8 mouse cellular contexts compared by ENCODE assay signal in genomic region chr5:103752665-103753510, GRCm38 (mm10).
A peak's percentile ranks its signal among the peaks of the same experiment; 100 is the strongest.
DNase-seq lines count a peak whose midpoint lies in the region; ATAC-seq and TF ChIP-seq lines count a peak whose summit lies in the region.

No protein-coding gene starts in this region.

- no peaks in the 10 kb centered on the region for H3K36me3 ChIP-seq in forebrain, embryonic 11.5 days (ENCODE audit: control insufficient read depth, insufficient read depth, low read length)
- H3K36me3 ChIP-seq in hindbrain, embryonic 12.5 days, result no peaks in the 10 kb centered on the region
- no peaks in the 10 kb centered on the region for H3K36me3 ChIP-seq in liver, adult 2 months (ENCODE audit: control insufficient read depth, insufficient read depth, low read length)
- H3K36me3 ChIP-seq in midbrain, embryonic 16.5 days (ENCODE audit: control insufficient read depth, insufficient read depth, low read length), result no peaks in the 10 kb centered on the region
- no peaks in the 10 kb centered on the region for H3K36me3 ChIP-seq in thymus, adult 2 months (ENCODE audit: control insufficient read depth, insufficient read depth, low read length)

- H3K27ac ChIP-seq in forebrain, embryonic 11.5 days (ENCODE audit: low read depth, low read length), result peak overlapping the region; percentile 4; the same call in 1 of the 2 replicates
- H3K27ac ChIP-seq in hindbrain, embryonic 12.5 days, result peak overlapping the region; percentile 90; the same call in 1 of the 2 replicates
- peak overlapping the region; percentile 97 for H3K27ac ChIP-seq in liver, adult 2 months (replicated peaks; ENCODE audit: insufficient read depth, low read depth, low read length)
- H3K27ac ChIP-seq in midbrain, embryonic 16.5 days (ENCODE audit: low read length), result peak overlapping the region; percentile 22; the same call in 1 of the 2 replicates
- peak overlapping the region; percentile 81 for H3K27ac ChIP-seq in thymus, adult 2 months (ENCODE audit: control insufficient read depth, insufficient read depth, low read length)

- H3K4me3 ChIP-seq in forebrain, embryonic 11.5 days (ENCODE audit: low read depth, low read length), result peak overlapping the region; percentile 68
- H3K4me3 ChIP-seq in hindbrain, embryonic 12.5 days, result peak overlapping the region; percentile 66
- H3K4me3 ChIP-seq in liver, adult 2 months (ENCODE audit: insufficient read depth, low read depth, low read length), result peak overlapping the region; percentile 90
- peak overlapping the region; percentile 75 for H3K4me3 ChIP-seq in midbrain, embryonic 16.5 days (ENCODE audit: low read depth, low read length)
- peak overlapping the region; percentile 95 for H3K4me3 ChIP-seq in thymus, adult 2 months (ENCODE audit: control insufficient read depth, insufficient read depth, low read length)

- H3K79me2 ChIP-seq in liver, adult 2 months (ENCODE audit: control insufficient read depth, insufficient read depth, low read length), result peaks cover 15% of the 10 kb centered on the region; the same call in 1 of the 2 replicates

- H3K9me3 ChIP-seq in forebrain, embryonic 11.5 days (ENCODE audit: control insufficient read depth, low read length), result no peaks in the 10 kb centered on the region
- H3K9me3 ChIP-seq in hindbrain, embryonic 12.5 days (replicated peaks), result no peaks in the 10 kb centered on the region
- no peaks in the 10 kb centered on the region; the same call in 1 of the 2 replicates for H3K9me3 ChIP-seq in midbrain, embryonic 16.5 days (replicated peaks; ENCODE audit: control insufficient read depth, low read length, poor library complexity, severe bottlenecking)

- H3K4me2 ChIP-seq in forebrain, embryonic 11.5 days (ENCODE audit: low read depth, low read length, severe bottlenecking), result peak overlapping the region; percentile 77
- peak overlapping the region; percentile 72 for H3K4me2 ChIP-seq in hindbrain, embryonic 12.5 days (replicated peaks)
- H3K4me2 ChIP-seq in midbrain, embryonic 16.5 days (ENCODE audit: low read length), result peak overlapping the region; percentile 83

- ATAC-seq in forebrain, embryonic 11.5 days (replicated peaks; ENCODE audit: low FRiP score), result no peak
- no peak for ATAC-seq in hindbrain, embryonic 12.5 days (ENCODE audit: low FRiP score)
- no peak for ATAC-seq in midbrain, embryonic 16.5 days

- 5% methylated on average over 23 of the region's 23 CpGs for WGBS in forebrain, embryonic 11.5 days
- WGBS in hindbrain, embryonic 12.5 days, result 4% methylated on average over 23 of the region's 23 CpGs
- 4% methylated on average over 23 of the region's 23 CpGs for WGBS in liver, adult 2 months
- WGBS in midbrain, embryonic 16.5 days, result 4% methylated on average over 23 of the region's 23 CpGs
- WGBS in thymus, adult 2 months, result 0% methylated on average over 23 of the region's 23 CpGs

- DNase-seq in layer of hippocampus, adult 11-12 months (ENCODE audit: low spot score), result peak; percentile 34
- DNase-seq in layer of hippocampus, adult 8-10 months (ENCODE audit: low spot score in 2 of 2), result no peak
- peak; percentile 59 for DNase-seq in brain, adult 2 months (ENCODE audit: low read depth, low spot score)
- peak; percentile 65 for DNase-seq in forebrain, embryonic 11.5 days (ENCODE audit: low spot score)
- DNase-seq in liver, adult 2 months (ENCODE audit: extremely low read depth, low read depth, low spot score), result peak; percentile 64
- DNase-seq in thymus, adult 2 months, result peak; percentile 54

- peak overlapping the region; percentile 81 for H3K9ac ChIP-seq in forebrain, embryonic 11.5 days (ENCODE audit: low read length)
- peak overlapping the region; percentile 79 for H3K9ac ChIP-seq in hindbrain, embryonic 12.5 days
- H3K9ac ChIP-seq in liver, adult 2 months (ENCODE audit: low read depth, low read length), result peak overlapping the region; percentile 83
- H3K9ac ChIP-seq in midbrain, embryonic 16.5 days (ENCODE audit: low read depth, low read length), result peak overlapping the region; percentile 71; the same call in 1 of the 2 replicates

- no peak for TF ChIP-seq POLR2A in liver, adult 2 months (IDR thresholded peaks at IDR 0.05; ENCODE audit: extremely low read depth, insufficient read depth, low read length)
- TF ChIP-seq POLR2A in thymus, adult 2 months (IDR thresholded peaks at IDR 0.05; ENCODE audit: control insufficient read depth, extremely low read depth, insufficient read depth, low read length, poor library complexity), result 0 out of 2 replicates have a peak, but pooled peaks have one; percentile 24

- H3K27me3 ChIP-seq in forebrain, embryonic 11.5 days (ENCODE audit: control insufficient read depth, insufficient read depth, low read length), result no peaks in the 10 kb centered on the region
- H3K27me3 ChIP-seq in hindbrain, embryonic 12.5 days, result no peaks in the 10 kb centered on the region
- H3K27me3 ChIP-seq in liver, adult 2 months (ENCODE audit: control insufficient read depth, insufficient read depth, low read length), result no peaks in the 10 kb centered on the region
- peaks cover 12% of the 10 kb centered on the region for H3K27me3 ChIP-seq in midbrain, embryonic 16.5 days (ENCODE audit: control insufficient read depth, insufficient read depth, low read depth, low read length)
- no peaks in the 10 kb centered on the region for H3K27me3 ChIP-seq in thymus, adult 2 months (ENCODE audit: control insufficient read depth, insufficient read depth, low read length)

- no peak for TF ChIP-seq CTCF in liver, adult 2 months (IDR thresholded peaks at IDR 0.05; ENCODE audit: low read depth, low read length)
- no peak for TF ChIP-seq CTCF in thymus, adult 2 months (IDR thresholded peaks at IDR 0.05; ENCODE audit: borderline replicate concordance, control insufficient read depth, extremely low read depth, insufficient read depth, low read length, poor library complexity)

- no peaks in the 10 kb centered on the region for H3K4me1 ChIP-seq in forebrain, embryonic 11.5 days (replicated peaks; ENCODE audit: control insufficient read depth, insufficient read depth, low read length)
- H3K4me1 ChIP-seq in hindbrain, embryonic 12.5 days, result peaks cover 9% of the 10 kb centered on the region; the same call in 1 of the 2 replicates
- peaks cover 20% of the 10 kb centered on the region for H3K4me1 ChIP-seq in liver, adult 2 months (ENCODE audit: control insufficient read depth, insufficient read depth, low read length)
- H3K4me1 ChIP-seq in midbrain, embryonic 16.5 days (ENCODE audit: control insufficient read depth, insufficient read depth, low read length), result peaks cover 12% of the 10 kb centered on the region; the same call in 1 of the 2 replicates
- H3K4me1 ChIP-seq in thymus, adult 2 months (replicated peaks; ENCODE audit: control insufficient read depth, insufficient read depth, low read length), result peaks cover 14% of the 10 kb centered on the region

Comparison
In these comparisons a context has a peak if more than half of its experiments do, and no peak if none do; other contexts are left out.
1. DNase-seq: peak in layer of hippocampus, adult 11-12 months (single experiment), brain, adult 2 months (single experiment), forebrain, embryonic 11.5 days (single experiment), liver, adult 2 months (single experiment) and thymus, adult 2 months (single experiment); none in layer of hippocampus, adult 8-10 months (0 of 2).
2. H3K27ac ChIP-seq: peak in every context shown above with its lines; median percentile 97 in liver, adult 2 months; 90 in hindbrain, embryonic 12.5 days; 81 in thymus, adult 2 months; 22 in midbrain, embryonic 16.5 days; 4 in forebrain, embryonic 11.5 days.
3. Peak in every context shown above with its lines, with median percentiles within 50 percentile points of each other: H3K4me2 ChIP-seq, H3K4me3 ChIP-seq and H3K9ac ChIP-seq.